ENCODE assay signal across 10 mouse cellular contexts in genomic region chr2:90560197-90560843, GRCm38 (mm10). TPM values are rescaled to one million over a fixed set of nuclear protein-coding genes. Genes with fewer than 3 reads are reported as not detected.
DNase-seq lines count a peak whose midpoint lies in the region; ATAC-seq and TF ChIP-seq lines count a peak whose summit lies in the region.
"Had no signal": no experiment of that assay in that cellular context is flagged by ENCODE, and none has a peak within 500 bp of the region (broad histone marks: within the 10 kb centered on the region; RNA-seq: fewer than 3 reads in every experiment).

No protein-coding gene starts in this region.

- no peak for TF ChIP-seq CTCF in forebrain, postnatal 0 days (IDR thresholded peaks at IDR 0.05; ENCODE audit: low read depth)

- peak overlapping the region; percentile 1; the same call in 1 of the 2 replicates for H3K4me3 ChIP-seq in heart, embryonic 10.5 days
- H3K4me3 ChIP-seq in forebrain, postnatal 0 days (ENCODE audit: low read depth, low read length), result no peak overlapping the region
- no peak overlapping the region for H3K4me3 ChIP-seq in midbrain, embryonic 11.5 days (ENCODE audit: low read depth, low read length)
- H3K4me3 ChIP-seq: embryonic facial prominence, embryonic 15.5 days had no signal

- 42% methylated on average over 6 of the region's 6 CpGs for WGBS in heart, embryonic 10.5 days
- 38% methylated on average over 6 of the region's 6 CpGs for WGBS in forebrain, postnatal 0 days
- WGBS in midbrain, embryonic 11.5 days, result 55% methylated on average over 6 of the region's 6 CpGs

- DNase-seq in heart, embryonic 10.5 days (ENCODE audit: low spot score), result peak; percentile 92
- DNase-seq in heart, postnatal 36 days, result no peak
- peak; percentile 83 for DNase-seq in MN1 (ENCODE audit: low spot score)
- no peak for DNase-seq in forebrain, postnatal 0 days
- no peak for DNase-seq in midbrain, embryonic 11.5 days (ENCODE audit: low spot score, missing footprints)
- no peak for DNase-seq in right cerebral cortex, postnatal 14 days
- no peak for DNase-seq in frontal cortex, postnatal 10 days (ENCODE audit: low spot score in 2 of 2)
- no peak for DNase-seq in left cerebral cortex, adult 11 months (ENCODE audit: low spot score)

- H3K9ac ChIP-seq in forebrain, postnatal 0 days, result no peak overlapping the region
- no peak overlapping the region for H3K9ac ChIP-seq in midbrain, embryonic 11.5 days (ENCODE audit: low read length)
- H3K9ac ChIP-seq: embryonic facial prominence, embryonic 15.5 days had no signal

- intact Hi-C loops in heart, postnatal 36 days (cut with DNase I), result no loop called here

- H3K27me3 ChIP-seq in heart, embryonic 10.5 days (ENCODE audit: insufficient read depth, poor library complexity, severe bottlenecking), result no peaks in the 10 kb centered on the region
- H3K27me3 ChIP-seq in forebrain, postnatal 0 days (ENCODE audit: insufficient read depth, low read length), result no peaks in the 10 kb centered on the region
- no peaks in the 10 kb centered on the region for H3K27me3 ChIP-seq in midbrain, embryonic 11.5 days (ENCODE audit: control insufficient read depth, insufficient read depth, low read length)
- H3K27me3 ChIP-seq: embryonic facial prominence, embryonic 15.5 days had no signal

- no peak overlapping the region for H3K4me2 ChIP-seq in forebrain, postnatal 0 days (ENCODE audit: low read depth)
- H3K4me2 ChIP-seq in midbrain, embryonic 11.5 days, result no peak overlapping the region
- H3K4me2 ChIP-seq: embryonic facial prominence, embryonic 15.5 days had no signal

- no peaks in the 10 kb centered on the region for H3K36me3 ChIP-seq in heart, embryonic 10.5 days
- H3K36me3 ChIP-seq in forebrain, postnatal 0 days (ENCODE audit: insufficient read depth), result no peaks in the 10 kb centered on the region
- no peaks in the 10 kb centered on the region for H3K36me3 ChIP-seq in midbrain, embryonic 11.5 days (ENCODE audit: control insufficient read depth, insufficient read depth, low read length)
- H3K36me3 ChIP-seq: embryonic facial prominence, embryonic 15.5 days had no signal

- H3K9me3 ChIP-seq in heart, embryonic 10.5 days, result no peaks in the 10 kb centered on the region
- H3K9me3 ChIP-seq in forebrain, postnatal 0 days (ENCODE audit: low read length), result no peaks in the 10 kb centered on the region
- no peaks in the 10 kb centered on the region for H3K9me3 ChIP-seq in midbrain, embryonic 11.5 days (ENCODE audit: control insufficient read depth, low read length)
- H3K9me3 ChIP-seq: embryonic facial prominence, embryonic 15.5 days had no signal

- H3K27ac ChIP-seq in heart, embryonic 10.5 days, result peak overlapping the region; percentile 56; the same call in 1 of the 2 replicates
- H3K27ac ChIP-seq in forebrain, postnatal 0 days (ENCODE audit: low read depth, low read length), result 0 out of 2 replicates have a peak overlapping the region, but pooled peaks have one; percentile 15
- no peak overlapping the region for H3K27ac ChIP-seq in midbrain, embryonic 11.5 days (ENCODE audit: low read depth, low read length)
- H3K27ac ChIP-seq: embryonic facial prominence, embryonic 15.5 days had no signal

- H3K4me1 ChIP-seq in heart, embryonic 10.5 days, result peaks cover 22% of the 10 kb centered on the region
- H3K4me1 ChIP-seq in forebrain, postnatal 0 days (ENCODE audit: insufficient read depth), result peaks cover 18% of the 10 kb centered on the region
- 0 out of 2 replicates have a peak, but pooled peaks cover 2% of the 10 kb centered on the region for H3K4me1 ChIP-seq in midbrain, embryonic 11.5 days (ENCODE audit: control insufficient read depth, insufficient read depth, low read length)

- peak; percentile 27; the same call in 1 of the 2 replicates for ATAC-seq in forebrain, postnatal 0 days
- peak; percentile 59; the same call in 1 of the 2 replicates for ATAC-seq in midbrain, embryonic 11.5 days (ENCODE audit: low FRiP score)
- ATAC-seq: CD4-positive, CD25-positive, alpha-beta regulatory T cell, adult 4 months had no signal

RNA-seq across cellular contexts. Expression of gene Ptprj, which starts 20.1 kb away (rescaled TPM):
- 1.1 and 2.4 TPM in 2 replicates for polyA plus RNA-seq in heart, embryonic 10.5 days (2016; fragmentation: Nextera tagmentation; extraction: Ambion mirVana)
- total RNA-seq in heart, postnatal 36 days (2021), result 10 to 100 TPM in 1 of 2 experiments, 1 to 10 TPM in 1; 8.3 to 10.5 TPM
- 29.9 and 34.0 TPM in 2 replicates for total RNA-seq in forebrain, postnatal 0 days (2014; rRNA removed)
- polyA plus RNA-seq in forebrain, postnatal 0 days (2015; fragmentation: Nextera tagmentation; extraction: Ambion mirVana), result 2.5 and 3.9 TPM in 2 replicates
- polyA plus RNA-seq in midbrain, embryonic 11.5 days (2014; fragmentation: Nextera tagmentation; extraction: Ambion mirVana), result 2.9 and 3.1 TPM in 2 replicates

Comparison
In these comparisons a context has a peak if more than half of its experiments do, and no peak if none do; other contexts are left out.
1. DNase-seq: peak in heart, embryonic 10.5 days (single experiment) and MN1 (single experiment); none in heart, postnatal 36 days (0 of 2), forebrain, postnatal 0 days (single experiment), midbrain, embryonic 11.5 days (single experiment), right cerebral cortex, postnatal 14 days (single experiment), frontal cortex, postnatal 10 days (0 of 2) and left cerebral cortex, adult 11 months (single experiment).